Mouse (Mus musculus): ENCODE data around the gene Myh3. TPM values are rescaled to one million over a fixed set of nuclear protein-coding genes. Genes with fewer than 3 reads are reported as not detected.

The Myh3 gene
- 4.7 and 5.1 TPM in 2 replicates for polyA plus RNA-seq (2015; fragmentation: Nextera tagmentation; extraction: Ambion mirVana)

- no peak within 1 kb of the TSS for H3K27ac ChIP-seq (ENCODE audit: low read length)
- H3K4me2 ChIP-seq (replicated peaks; ENCODE audit: low read depth, low read length) = no peak within 1 kb of the TSS
- H3K9ac ChIP-seq (replicated peaks; ENCODE audit: low read length) = no peak within 1 kb of the TSS
- H3K9me3 ChIP-seq (ENCODE audit: low read length) = no peaks in the 10 kb centered on the region
- no peaks in the 10 kb centered on the region for H3K27me3 ChIP-seq (ENCODE audit: insufficient read depth, low read length)
- no peak within 1 kb of the TSS for H3K4me3 ChIP-seq (ENCODE audit: low read length)
- 83% methylated on average over 5 of the region's 5 CpGs for WGBS
- 0 out of 2 replicates have a peak, but pooled peaks cover 3% of the 10 kb centered on the region for H3K4me1 ChIP-seq (ENCODE audit: insufficient read depth, low read length)
- ATAC-seq (ENCODE audit: low FRiP score, low TSS enrichment) = no peak
- H3K36me3 ChIP-seq (ENCODE audit: insufficient read depth, low read length) = no peaks in the 10 kb centered on the region
Measured at GRCm38 (mm10) chr11:67078000-67078399, at the start of gene Myh3. Gene Myh3 (plus strand): TSS chr11:67078300.

- Histone ChIP-seq H3K27me3 (ENCODE audit: insufficient read depth, low read length) (no peaks in the 10 kb centered on the region), H3K4me3 (ENCODE audit: low read length) (no peak overlapping the region), H3K9me3 (ENCODE audit: low read length) (no peaks in the 10 kb centered on the region), H3K27ac (ENCODE audit: low read length) (no peak overlapping the region), H3K9ac (replicated peaks; ENCODE audit: low read length) (no peak overlapping the region), H3K36me3 (ENCODE audit: insufficient read depth, low read length) (no peaks in the 10 kb centered on the region), H3K4me2 (replicated peaks; ENCODE audit: low read depth, low read length) (no peak overlapping the region), H3K4me1 (ENCODE audit: insufficient read depth, low read length) (no peaks in the 10 kb centered on the region)
- 57% methylated on average over 16 of the region's 16 CpGs for WGBS
- no peak for ATAC-seq (ENCODE audit: low FRiP score, low TSS enrichment)
Measured at GRCm38 (mm10) chr11:67030904-67031602, 47.0 kb upstream of the Myh3 start.

GRCm38 (mm10) chr11:67031603-67031915, 46.5 kb upstream of the Myh3 start:
- Histone ChIP-seq H3K27me3 (ENCODE audit: insufficient read depth, low read length) (no peaks in the 10 kb centered on the region), H3K4me3 (ENCODE audit: low read length) (no peak overlapping the region), H3K4me1 (ENCODE audit: insufficient read depth, low read length) (no peaks in the 10 kb centered on the region), H3K4me2 (replicated peaks; ENCODE audit: low read depth, low read length) (no peak overlapping the region), H3K27ac (ENCODE audit: low read length) (no peak overlapping the region), H3K9ac (replicated peaks; ENCODE audit: low read length) (no peak overlapping the region), H3K9me3 (ENCODE audit: low read length) (no peaks in the 10 kb centered on the region), H3K36me3 (ENCODE audit: insufficient read depth, low read length) (no peaks in the 10 kb centered on the region)
- 45% methylated on average over 2 of the region's 2 CpGs for WGBS
- no peak for ATAC-seq (ENCODE audit: low FRiP score, low TSS enrichment)

GRCm38 (mm10) chr11:67034775-67035485, 43.2 kb upstream of the Myh3 start:
- Histone ChIP-seq H3K27me3 (ENCODE audit: insufficient read depth, low read length) (no peaks in the 10 kb centered on the region), H3K4me2 (replicated peaks; ENCODE audit: low read depth, low read length) (no peak overlapping the region), H3K9ac (replicated peaks; ENCODE audit: low read length) (no peak overlapping the region), H3K4me3 (ENCODE audit: low read length) (no peak overlapping the region), H3K4me1 (ENCODE audit: insufficient read depth, low read length) (no peaks in the 10 kb centered on the region), H3K27ac (ENCODE audit: low read length) (no peak overlapping the region), H3K9me3 (ENCODE audit: low read length) (no peaks in the 10 kb centered on the region), H3K36me3 (ENCODE audit: insufficient read depth, low read length) (peaks cover 10% of the 10 kb centered on the region)
- no peak for ATAC-seq (ENCODE audit: low FRiP score, low TSS enrichment)
- 55% methylated on average over 4 of the region's 4 CpGs for WGBS

GRCm38 (mm10) chr11:67036229-67036628, 41.9 kb upstream of the Myh3 start:
- Histone ChIP-seq H3K4me1 (ENCODE audit: insufficient read depth, low read length) (no peaks in the 10 kb centered on the region), H3K36me3 (ENCODE audit: insufficient read depth, low read length) (peaks cover 22% of the 10 kb centered on the region), H3K9me3 (ENCODE audit: low read length) (no peaks in the 10 kb centered on the region), H3K4me3 (ENCODE audit: low read length) (no peak overlapping the region), H3K9ac (replicated peaks; ENCODE audit: low read length) (no peak overlapping the region), H3K4me2 (replicated peaks; ENCODE audit: low read depth, low read length) (no peak overlapping the region), H3K27ac (ENCODE audit: low read length) (no peak overlapping the region), H3K27me3 (ENCODE audit: insufficient read depth, low read length) (no peaks in the 10 kb centered on the region)
- WGBS = 88% methylated on average over 6 of the region's 6 CpGs
- ATAC-seq (ENCODE audit: low FRiP score, low TSS enrichment) = no peak

GRCm38 (mm10) chr11:67036892-67037291, 41.2 kb upstream of the Myh3 start:
- no peak overlapping the region for H3K9ac ChIP-seq (replicated peaks; ENCODE audit: low read length)
- no peak overlapping the region for H3K4me2 ChIP-seq (replicated peaks; ENCODE audit: low read depth, low read length)
- ATAC-seq (ENCODE audit: low FRiP score, low TSS enrichment) = no peak
- H3K9me3 ChIP-seq (ENCODE audit: low read length) = no peaks in the 10 kb centered on the region
- no peak overlapping the region for H3K27ac ChIP-seq (ENCODE audit: low read length)
- 95% methylated on average over 9 of the region's 9 CpGs for WGBS
- no peaks in the 10 kb centered on the region for H3K4me1 ChIP-seq (ENCODE audit: insufficient read depth, low read length)
- H3K4me3 ChIP-seq (ENCODE audit: low read length) = no peak overlapping the region
- H3K36me3 ChIP-seq (ENCODE audit: insufficient read depth, low read length) = peaks cover 27% of the 10 kb centered on the region
- H3K27me3 ChIP-seq (ENCODE audit: insufficient read depth, low read length) = no peaks in the 10 kb centered on the region

- no peaks in the 10 kb centered on the region for H3K4me1 ChIP-seq (ENCODE audit: insufficient read depth, low read length)
- no peak overlapping the region for H3K27ac ChIP-seq (ENCODE audit: low read length)
- H3K4me3 ChIP-seq (ENCODE audit: low read length) = no peak overlapping the region
- H3K4me2 ChIP-seq (replicated peaks; ENCODE audit: low read depth, low read length) = no peak overlapping the region
- no peaks in the 10 kb centered on the region for H3K27me3 ChIP-seq (ENCODE audit: insufficient read depth, low read length)
- 94% methylated on average over 3 of the region's 3 CpGs for WGBS
- H3K9me3 ChIP-seq (ENCODE audit: low read length) = no peaks in the 10 kb centered on the region
- H3K9ac ChIP-seq (replicated peaks; ENCODE audit: low read length) = no peak overlapping the region
- ATAC-seq (ENCODE audit: low FRiP score, low TSS enrichment) = no peak
- H3K36me3 ChIP-seq (ENCODE audit: insufficient read depth, low read length) = peaks cover 27% of the 10 kb centered on the region
Measured at GRCm38 (mm10) chr11:67039799-67040198, 38.3 kb upstream of the Myh3 start.

GRCm38 (mm10) chr11:67040483-67040882, 37.6 kb upstream of the Myh3 start:
- Histone ChIP-seq H3K36me3 (ENCODE audit: insufficient read depth, low read length) (peaks cover 29% of the 10 kb centered on the region), H3K4me2 (replicated peaks; ENCODE audit: low read depth, low read length) (no peak overlapping the region), H3K4me3 (ENCODE audit: low read length) (no peak overlapping the region), H3K9me3 (ENCODE audit: low read length) (no peaks in the 10 kb centered on the region), H3K9ac (replicated peaks; ENCODE audit: low read length) (no peak overlapping the region), H3K4me1 (ENCODE audit: insufficient read depth, low read length) (no peaks in the 10 kb centered on the region), H3K27me3 (ENCODE audit: insufficient read depth, low read length) (no peaks in the 10 kb centered on the region), H3K27ac (ENCODE audit: low read length) (no peak overlapping the region)
- no peak for ATAC-seq (ENCODE audit: low FRiP score, low TSS enrichment)
- WGBS = 92% methylated on average over 6 of the region's 6 CpGs

- H3K9me3 ChIP-seq (ENCODE audit: low read length) = no peaks in the 10 kb centered on the region
- no peak for ATAC-seq (ENCODE audit: low FRiP score, low TSS enrichment)
- H3K36me3 ChIP-seq (ENCODE audit: insufficient read depth, low read length) = peaks cover 26% of the 10 kb centered on the region
- H3K4me2 ChIP-seq (replicated peaks; ENCODE audit: low read depth, low read length) = no peak overlapping the region
- H3K4me3 ChIP-seq (ENCODE audit: low read length) = no peak overlapping the region
- H3K27ac ChIP-seq (ENCODE audit: low read length) = no peak overlapping the region
- H3K4me1 ChIP-seq (ENCODE audit: insufficient read depth, low read length) = no peaks in the 10 kb centered on the region
- 60% methylated on average over 8 of the region's 8 CpGs for WGBS
- no peak overlapping the region for H3K9ac ChIP-seq (replicated peaks; ENCODE audit: low read length)
- no peaks in the 10 kb centered on the region for H3K27me3 ChIP-seq (ENCODE audit: insufficient read depth, low read length)
Measured at GRCm38 (mm10) chr11:67043007-67043406, 35.1 kb upstream of the Myh3 start.

GRCm38 (mm10) chr11:67044959-67045358, 33.1 kb upstream of the Myh3 start:
- Histone ChIP-seq H3K27ac (ENCODE audit: low read length) (no peak overlapping the region), H3K4me1 (ENCODE audit: insufficient read depth, low read length) (no peaks in the 10 kb centered on the region), H3K4me2 (replicated peaks; ENCODE audit: low read depth, low read length) (no peak overlapping the region), H3K27me3 (ENCODE audit: insufficient read depth, low read length) (no peaks in the 10 kb centered on the region), H3K36me3 (ENCODE audit: insufficient read depth, low read length) (peaks cover 27% of the 10 kb centered on the region), H3K9ac (replicated peaks; ENCODE audit: low read length) (no peak overlapping the region), H3K9me3 (ENCODE audit: low read length) (no peaks in the 10 kb centered on the region), H3K4me3 (ENCODE audit: low read length) (no peak overlapping the region)
- WGBS = 50% methylated on average over 6 of the region's 6 CpGs
- no peak for ATAC-seq (ENCODE audit: low FRiP score, low TSS enrichment)
